Mouse (Mus musculus): ENCODE data around the gene Omp. TPM values are rescaled to one million over a fixed set of nuclear protein-coding genes. Genes with fewer than 3 reads are reported as not detected.

The Omp gene
- total and polyA plus RNA-seq, 3 experiments: 0.08 TPM; not detected in 2

DNA sequence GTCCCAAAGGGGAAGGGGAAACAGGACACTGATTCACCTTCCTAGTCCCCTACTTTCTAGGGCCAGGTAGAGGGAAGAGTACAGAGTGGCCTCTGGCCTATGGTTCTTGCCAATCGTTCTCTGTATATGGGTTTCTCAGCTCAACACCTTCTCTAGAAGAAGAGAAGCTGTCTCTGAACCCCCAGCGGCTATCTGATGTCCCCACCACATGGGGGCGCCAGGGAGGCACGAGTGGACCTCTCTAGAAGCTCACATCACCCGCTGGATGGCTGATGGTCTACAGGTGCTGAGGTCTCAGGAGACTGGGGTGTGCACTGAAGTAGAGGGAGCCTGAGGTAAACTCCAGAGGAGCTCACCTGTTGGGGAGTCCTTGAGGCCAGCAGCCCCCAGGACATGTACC is 19.8 kb downstream of the Omp start:
- DNase-seq (ENCODE audit: extremely low read depth): peak; percentile 56
- Histone ChIP-seq H3K4me3 (replicated peaks in 1 of 3; ENCODE audit: low read depth in 2 of 3, low read length in 2 of 3, poor library complexity in 1 of 3) (no peak overlapping the region), H3K27ac (ENCODE audit: insufficient read depth, low read depth) (no peak overlapping the region), H3K9me3 (replicated peaks; ENCODE audit: low read length) (no peaks in the 10 kb centered on the region), H3K79me2 (replicated peaks; ENCODE audit: control insufficient read depth, extremely low read depth, insufficient read depth, poor library complexity, severe bottlenecking) (no peaks in the 10 kb centered on the region), H3K4me1 (ENCODE audit: control insufficient read depth in 1 of 2, insufficient read depth in 2 of 2) (peaks cover under 1 to 5% of the 10 kb centered on the region in 2 experiments; a peak in 2 of 4 replicates), H3K27me3 (replicated peaks) (peaks cover 23% of the 10 kb centered on the region), H3K4me2 (ENCODE audit: insufficient read depth, low read depth, poor library complexity, severe bottlenecking) (no peak overlapping the region), H3K36me3 (replicated peaks in 1 of 2; ENCODE audit: control insufficient read depth in 1 of 2, insufficient read depth in 1 of 2, low read length in 1 of 2) (no peaks in the 10 kb centered on the region), H3K9ac (ENCODE audit: insufficient read depth, low read depth) (no peak overlapping the region)
- TF ChIP-seq CTCF (conservative IDR thresholded peaks at IDR 0.05 in 1 of 2, IDR thresholded peaks at IDR 0.05 in 1 of 2; ENCODE audit: low read depth in 2 of 2, low read length in 2 of 2) (peak; percentile 51 to 79; a peak in 3 of 4 replicates), JUND (conservative IDR thresholded peaks at IDR 0.05; ENCODE audit: low read depth, low read length) (no peak), RCOR1 (conservative IDR thresholded peaks at IDR 0.05; ENCODE audit: low read depth, low read length) (no peak), SIN3A (IDR thresholded peaks at IDR 0.05; ENCODE audit: low read length) (no peak), UBTF (IDR thresholded peaks at IDR 0.05; ENCODE audit: low read depth, low read length) (no peak), SMC3 (IDR thresholded peaks at IDR 0.05; ENCODE audit: low read depth, low read length) (peak; percentile 73), RAD21 (IDR thresholded peaks at IDR 0.05; ENCODE audit: low read depth, low read length) (peak; percentile 58), POLR2A (IDR thresholded peaks at IDR 0.05; ENCODE audit: low read depth, low read length) (no peak), TBP (conservative IDR thresholded peaks at IDR 0.05; ENCODE audit: low read depth, low read length) (no peak), POLR2AphosphoS2 (IDR thresholded peaks at IDR 0.05; ENCODE audit: low read depth, low read length) (no peak)
- dilution Hi-C loops (cut with MboI; ENCODE audit: extremely low pct_ligation_motif_present, extremely low pct_unique_long_range_greater_than_20kb, low sequenced_read_pairs): no loop called here
- in situ Hi-C loops (cut with MboI; ENCODE audit: low pct_ligation_motif_present, low pct_unique_long_range_greater_than_20kb, low sequenced_read_pairs): no loop called here

- peaks cover 2 to 8% of the 10 kb centered on the region in 2 experiments; a peak in 2 of 4 replicates for H3K4me1 ChIP-seq (ENCODE audit: control insufficient read depth in 1 of 2, insufficient read depth in 2 of 2)
- dilution Hi-C loops (cut with MboI; ENCODE audit: extremely low pct_ligation_motif_present, extremely low pct_unique_long_range_greater_than_20kb, low sequenced_read_pairs) (no loop called here), in situ Hi-C loops (cut with MboI; ENCODE audit: low pct_ligation_motif_present, low pct_unique_long_range_greater_than_20kb, low sequenced_read_pairs) (no loop called here)
- H3K27ac ChIP-seq (ENCODE audit: insufficient read depth, low read depth): no peak overlapping the region
- peaks cover 23% of the 10 kb centered on the region for H3K27me3 ChIP-seq (replicated peaks)
- H3K4me3 ChIP-seq (replicated peaks in 1 of 3; ENCODE audit: low read depth in 2 of 3, low read length in 2 of 3, poor library complexity in 1 of 3): no peak overlapping the region
- H3K79me2 ChIP-seq (replicated peaks; ENCODE audit: control insufficient read depth, extremely low read depth, insufficient read depth, poor library complexity, severe bottlenecking): no peaks in the 10 kb centered on the region
- no peak overlapping the region for H3K4me2 ChIP-seq (ENCODE audit: insufficient read depth, low read depth, poor library complexity, severe bottlenecking)
- H3K36me3 ChIP-seq (replicated peaks in 1 of 2; ENCODE audit: control insufficient read depth in 1 of 2, insufficient read depth in 1 of 2, low read length in 1 of 2): no peaks in the 10 kb centered on the region
- no peak for DNase-seq (ENCODE audit: extremely low read depth)
- H3K9me3 ChIP-seq (replicated peaks; ENCODE audit: low read length): no peaks in the 10 kb centered on the region
- H3K9ac ChIP-seq (ENCODE audit: insufficient read depth, low read depth): no peak overlapping the region
- TF ChIP-seq TCF12 (IDR thresholded peaks at IDR 0.05; ENCODE audit: low read depth, low read length) (no peak), ZC3H11A (IDR thresholded peaks at IDR 0.05; ENCODE audit: low read depth, low read length) (no peak), BHLHE40 (IDR thresholded peaks at IDR 0.05; ENCODE audit: low read depth, low read length) (no peak)
These were observed 20.6 kb downstream of the Omp start for GRCm38 (mm10) chr7:98124701-98125100.

DNA sequence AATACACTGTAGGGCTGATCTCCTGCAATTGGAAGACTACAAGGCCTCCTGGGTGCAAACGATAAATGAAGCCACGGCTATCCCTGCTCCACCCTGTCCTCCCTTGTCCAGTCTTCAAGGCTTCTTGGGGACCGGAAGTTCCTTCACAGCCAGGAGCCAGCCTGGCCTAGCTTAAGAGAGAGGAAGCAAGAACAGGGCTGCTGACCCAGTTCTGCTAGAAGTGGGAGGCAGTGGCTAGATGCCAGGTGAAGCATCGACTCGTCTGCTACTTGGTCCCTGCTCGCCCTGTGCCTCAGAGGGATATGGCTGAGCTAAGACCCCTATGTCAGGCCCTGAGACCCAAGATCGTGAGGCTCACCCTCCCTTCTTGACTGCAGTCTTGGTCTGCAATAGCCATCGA is 23.6 kb downstream of the Omp start:
- no peaks in the 10 kb centered on the region for H3K9me3 ChIP-seq (replicated peaks; ENCODE audit: low read length)
- dilution Hi-C loops (cut with MboI; ENCODE audit: extremely low pct_ligation_motif_present, extremely low pct_unique_long_range_greater_than_20kb, low sequenced_read_pairs): no loop called here
- in situ Hi-C loops (cut with MboI; ENCODE audit: low pct_ligation_motif_present, low pct_unique_long_range_greater_than_20kb, low sequenced_read_pairs): no loop called here
- no peaks in the 10 kb centered on the region for H3K36me3 ChIP-seq (replicated peaks in 1 of 2; ENCODE audit: control insufficient read depth in 1 of 2, insufficient read depth in 1 of 2, low read length in 1 of 2)
- peaks cover 2 to 12% of the 10 kb centered on the region in 2 experiments; a peak in 2 of 4 replicates for H3K4me1 ChIP-seq (ENCODE audit: control insufficient read depth in 1 of 2, insufficient read depth in 2 of 2)
- no peak overlapping the region for H3K4me2 ChIP-seq (ENCODE audit: insufficient read depth, low read depth, poor library complexity, severe bottlenecking)
- H3K27me3 ChIP-seq (replicated peaks): peaks cover 23% of the 10 kb centered on the region
- no peak overlapping the region for H3K27ac ChIP-seq (ENCODE audit: insufficient read depth, low read depth)
- H3K9ac ChIP-seq (ENCODE audit: insufficient read depth, low read depth): no peak overlapping the region
- no peak for DNase-seq (ENCODE audit: extremely low read depth)
- no peaks in the 10 kb centered on the region for H3K79me2 ChIP-seq (replicated peaks; ENCODE audit: control insufficient read depth, extremely low read depth, insufficient read depth, poor library complexity, severe bottlenecking)
- H3K4me3 ChIP-seq (replicated peaks in 1 of 3; ENCODE audit: low read depth in 2 of 3, low read length in 2 of 3, poor library complexity in 1 of 3): no peak overlapping the region
- TF ChIP-seq CHD2 (IDR thresholded peaks at IDR 0.05; ENCODE audit: low read length) (no peak), SMC3 (IDR thresholded peaks at IDR 0.05; ENCODE audit: low read depth, low read length) (no peak), USF2 (conservative IDR thresholded peaks at IDR 0.05; ENCODE audit: low read depth, low read length) (no peak), MYC (IDR thresholded peaks at IDR 0.05; ENCODE audit: low read depth, low read length) (no peak), USF1 (IDR thresholded peaks at IDR 0.05; ENCODE audit: low read depth, low read length) (no peak), POLR2A (IDR thresholded peaks at IDR 0.05; ENCODE audit: low read depth, low read length) (no peak)
